In genomic region chrX:20771666-20772065, GRCm38 (mm10) we compare ENCODE assay signal across 15 mouse cellular contexts. TPM values are rescaled to one million over a fixed set of nuclear protein-coding genes. Genes with fewer than 3 reads are reported as not detected.
DNase-seq lines count a peak whose midpoint lies in the region; ATAC-seq and TF ChIP-seq lines count a peak whose summit lies in the region.
"Had no signal": no experiment of that assay in that cellular context is flagged by ENCODE, and none has a peak within 500 bp of the region (broad histone marks: within the 10 kb centered on the region; RNA-seq: fewer than 3 reads in every experiment).

No protein-coding gene starts in this region.

- TF ChIP-seq POLR2A in ES-Bruce4 (IDR thresholded peaks at IDR 0.05; ENCODE audit: insufficient read depth, low read length): no peak

- no peak overlapping the region for H3K27ac ChIP-seq in lung, embryonic 14.5 days (ENCODE audit: low read depth)
- peak overlapping the region; percentile 94 for H3K27ac ChIP-seq in ES-Bruce4 (ENCODE audit: insufficient read depth, low read length)
- no peak overlapping the region for H3K27ac ChIP-seq in stomach, embryonic 15.5 days
- H3K27ac ChIP-seq: embryonic facial prominence, embryonic 12.5 days; forebrain, embryonic 13.5 days; hindbrain, postnatal 0 days; liver, embryonic 14.5 days; midbrain, embryonic 12.5 days; neural tube, embryonic 12.5 days had no signal

- H3K27me3 ChIP-seq in lung, embryonic 14.5 days (ENCODE audit: insufficient read depth, low read length): no peaks in the 10 kb centered on the region
- no peaks in the 10 kb centered on the region for H3K27me3 ChIP-seq in ES-Bruce4 (ENCODE audit: control insufficient read depth, insufficient read depth, low read length, poor library complexity, severe bottlenecking)
- no peaks in the 10 kb centered on the region for H3K27me3 ChIP-seq in stomach, embryonic 15.5 days (replicated peaks)
- H3K27me3 ChIP-seq: embryonic facial prominence, embryonic 12.5 days; forebrain, embryonic 13.5 days; midbrain, embryonic 12.5 days; neural tube, embryonic 12.5 days had no signal

- no peak overlapping the region for H3K4me3 ChIP-seq in lung, embryonic 14.5 days (ENCODE audit: low read depth, low read length)
- no peak overlapping the region for H3K4me3 ChIP-seq in ES-Bruce4 (ENCODE audit: low read depth, low read length)
- no peak overlapping the region for H3K4me3 ChIP-seq in stomach, embryonic 15.5 days (replicated peaks)
- H3K4me3 ChIP-seq: embryonic facial prominence, embryonic 12.5 days; erythroblast, embryonic 14.5 days; forebrain, embryonic 13.5 days; midbrain, embryonic 12.5 days; neural tube, embryonic 12.5 days had no signal

- H3K36me3 ChIP-seq in lung, embryonic 14.5 days (ENCODE audit: insufficient read depth): no peaks in the 10 kb centered on the region
- no peaks in the 10 kb centered on the region for H3K36me3 ChIP-seq in ES-Bruce4 (ENCODE audit: control insufficient read depth, insufficient read depth, low read length, poor library complexity, severe bottlenecking)
- no peaks in the 10 kb centered on the region for H3K36me3 ChIP-seq in stomach, embryonic 15.5 days
- H3K36me3 ChIP-seq: embryonic facial prominence, embryonic 12.5 days; midbrain, embryonic 12.5 days; neural tube, embryonic 12.5 days had no signal

- TF ChIP-seq EP300 in ES-Bruce4 (IDR thresholded peaks at IDR 0.05; ENCODE audit: insufficient read depth, low read depth, low read length): 0 out of 2 replicates have a peak, but pooled peaks have one; percentile 28

- H3K9ac ChIP-seq in lung, embryonic 14.5 days: no peak overlapping the region
- no peak overlapping the region for H3K9ac ChIP-seq in ES-Bruce4 (ENCODE audit: low read depth, poor library complexity, severe bottlenecking)
- H3K9ac ChIP-seq in stomach, embryonic 15.5 days: no peak overlapping the region
- H3K9ac ChIP-seq: embryonic facial prominence, embryonic 12.5 days; forebrain, embryonic 13.5 days; liver, embryonic 14.5 days; midbrain, embryonic 12.5 days; neural tube, embryonic 12.5 days had no signal

- no peak for TF ChIP-seq CTCF in lung, embryonic 14.5 days (IDR thresholded peaks at IDR 0.05; ENCODE audit: low read depth)
- TF ChIP-seq CTCF in ES-Bruce4 (IDR thresholded peaks at IDR 0.05; ENCODE audit: low read depth, low read length): no peak

- DNase-seq in lung, embryonic 14.5 days: peak; percentile 2
- DNase-seq in lung, postnatal 4 days: no peak
- DNase-seq in frontal cortex, postnatal 14 days (ENCODE audit: low spot score in 2 of 2): no peak
- no peak for DNase-seq in gastrocnemius, postnatal 4 days (ENCODE audit: low spot score in 2 of 2)
- DNase-seq in cerebellum, postnatal 10 days: no peak

- no peaks in the 10 kb centered on the region for H3K4me1 ChIP-seq in lung, embryonic 14.5 days (ENCODE audit: insufficient read depth)
- no peaks in the 10 kb centered on the region for H3K4me1 ChIP-seq in ES-Bruce4 (ENCODE audit: control insufficient read depth, insufficient read depth, low read length)
- no peaks in the 10 kb centered on the region for H3K4me1 ChIP-seq in stomach, embryonic 15.5 days
- H3K4me1 ChIP-seq: embryonic facial prominence, embryonic 12.5 days; forebrain, embryonic 13.5 days; midbrain, embryonic 12.5 days; neural tube, embryonic 12.5 days had no signal

- H3K9me3 ChIP-seq in lung, embryonic 14.5 days (ENCODE audit: low read depth, low read length): no peaks in the 10 kb centered on the region
- H3K9me3 ChIP-seq in ES-Bruce4 (replicated peaks; ENCODE audit: control insufficient read depth, insufficient read depth, low read length, poor library complexity, severe bottlenecking): no peaks in the 10 kb centered on the region
- no peaks in the 10 kb centered on the region for H3K9me3 ChIP-seq in stomach, embryonic 15.5 days
- H3K9me3 ChIP-seq: embryonic facial prominence, embryonic 12.5 days; forebrain, embryonic 13.5 days; midbrain, embryonic 12.5 days; neural tube, embryonic 12.5 days had no signal

- no peak overlapping the region for H3K4me2 ChIP-seq in lung, embryonic 14.5 days
- H3K4me2 ChIP-seq in stomach, embryonic 15.5 days: no peak overlapping the region
- H3K4me2 ChIP-seq: embryonic facial prominence, embryonic 12.5 days; forebrain, embryonic 13.5 days; midbrain, embryonic 12.5 days; neural tube, embryonic 12.5 days had no signal

- 24% methylated on average over 2 of the region's 2 CpGs for WGBS in lung, embryonic 14.5 days
- WGBS in stomach, embryonic 15.5 days: 45% methylated on average over 2 of the region's 2 CpGs

- no peak for ATAC-seq in lung, embryonic 14.5 days (ENCODE audit: insufficient read depth)
- ATAC-seq in activated CD4-positive, CD25-positive, alpha-beta regulatory T cell, adult 4 months: peak; percentile 44
- ATAC-seq in stomach, embryonic 15.5 days (ENCODE audit: insufficient read depth, low FRiP score, low read depth): peak; percentile 47; the same call in 1 of the 2 replicates

RNA-seq across cellular contexts. Expression of gene Araf, which starts 25.9 kb away (rescaled TPM):
- polyA plus RNA-seq in lung, embryonic 14.5 days (2014; fragmentation: Nextera tagmentation; extraction: Ambion mirVana): 86.4 and 90.0 TPM in 2 replicates
- polyA plus RNA-seq in ES-Bruce4 (2011; ENCODE audit: insufficient read depth, insufficient read length, low read depth, missing spikeins): 62.7 and 68.0 TPM in 2 replicates
- 100 to 1,000 TPM; 113 to 128 TPM for polyA plus RNA-seq in activated CD4-positive, CD25-positive, alpha-beta regulatory T cell, adult 4 months (2017; shearing (Covaris generic))
- polyA plus RNA-seq in stomach, embryonic 15.5 days (2015; fragmentation: Nextera tagmentation; extraction: Ambion mirVana): 98.8 and 116 TPM in 2 replicates
- 10 to 100 TPM; 86.6 to 92.4 TPM for total RNA-seq in gastrocnemius, postnatal 4 days (2021)
